Mouse (Mus musculus): ENCODE results near the gene Cd84. TPM values are rescaled to one million over a fixed set of nuclear protein-coding genes. Genes with fewer than 3 reads are reported as not detected.

Cd84 gene
- polyA plus RNA-seq, 2 experiments: 1.7 to 2.3 TPM

DNA sequence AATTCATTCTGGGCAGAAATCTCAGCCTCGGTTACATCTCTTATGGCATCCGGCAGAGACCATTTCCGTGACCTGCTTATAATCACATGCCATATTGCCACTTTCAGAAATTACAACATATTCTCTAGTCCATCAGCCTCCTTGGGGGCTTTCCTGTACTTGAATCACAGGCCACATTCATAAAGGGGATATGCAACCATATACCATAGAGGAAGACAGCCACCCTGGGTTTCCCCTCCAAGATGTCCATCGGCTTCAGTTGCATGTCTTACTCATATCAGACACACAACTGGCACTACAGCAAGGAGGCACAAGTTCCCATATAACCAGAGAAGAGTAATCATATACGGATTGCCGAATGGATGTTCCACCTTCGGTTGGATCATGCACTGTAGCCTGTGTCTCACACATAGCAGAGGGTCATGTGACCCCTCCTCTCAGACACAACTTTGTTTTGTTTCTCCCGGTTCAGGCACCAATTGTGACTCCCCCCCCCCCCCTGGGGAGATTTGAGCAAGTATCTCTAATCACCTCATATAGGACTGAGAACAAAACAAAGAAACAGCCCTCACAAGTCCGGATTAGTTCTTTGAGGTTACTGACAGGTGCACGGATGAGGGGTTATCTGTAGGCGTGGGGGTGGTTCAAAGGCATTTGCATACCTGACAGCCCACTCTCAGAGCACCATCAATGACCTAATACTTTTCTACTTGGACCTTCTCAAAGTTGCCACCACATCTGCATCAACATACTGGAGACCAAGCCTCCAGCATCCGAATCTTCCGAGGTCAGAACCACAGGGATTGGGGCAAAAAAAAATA, 76.4 kb downstream of the Cd84 start:
- Histone ChIP-seq H3K27me3 (ENCODE audit: control insufficient read depth, insufficient read depth, low read length) (no peaks in the 10 kb centered on the region), H3K36me3 (ENCODE audit: control insufficient read depth, insufficient read depth, low read length) (no peaks in the 10 kb centered on the region), H3K4me2 (replicated peaks; ENCODE audit: low read depth, low read length, severe bottlenecking) (no peak overlapping the region), H3K9ac (ENCODE audit: low read depth, low read length, severe bottlenecking) (no peak overlapping the region), H3K9me3 (ENCODE audit: control insufficient read depth, low read length) (no peaks in the 10 kb centered on the region), H3K4me1 (ENCODE audit: control insufficient read depth, insufficient read depth, low read length) (no peaks in the 10 kb centered on the region), H3K4me3 (replicated peaks; ENCODE audit: low read length) (no peak overlapping the region), H3K27ac (replicated peaks; ENCODE audit: low read depth, low read length) (no peak overlapping the region)
- no peak for ATAC-seq (ENCODE audit: low FRiP score, low read depth)
- no peak for TF ChIP-seq POLR2A (IDR thresholded peaks at IDR 0.05; ENCODE audit: borderline replicate concordance, extremely low read depth, insufficient read depth, insufficient read length)
- no peak for DNase-seq (ENCODE audit: low spot score)
- 87% methylated on average over 13 of the region's 13 CpGs for WGBS

- Histone ChIP-seq H3K36me3 (ENCODE audit: control insufficient read depth, insufficient read depth, low read length) (no peaks in the 10 kb centered on the region), H3K4me2 (replicated peaks; ENCODE audit: low read depth, low read length, severe bottlenecking) (no peak within 1 kb of the TSS), H3K9ac (ENCODE audit: low read depth, low read length, severe bottlenecking) (no peak within 1 kb of the TSS), H3K27me3 (ENCODE audit: control insufficient read depth, insufficient read depth, low read length) (no peaks in the 10 kb centered on the region), H3K4me1 (ENCODE audit: control insufficient read depth, insufficient read depth, low read length) (no peaks in the 10 kb centered on the region), H3K27ac (replicated peaks; ENCODE audit: low read depth, low read length) (no peak within 1 kb of the TSS), H3K4me3 (replicated peaks; ENCODE audit: low read length) (no peak within 1 kb of the TSS), H3K9me3 (ENCODE audit: control insufficient read depth, low read length) (no peaks in the 10 kb centered on the region)
- no peak for TF ChIP-seq POLR2A (IDR thresholded peaks at IDR 0.05; ENCODE audit: borderline replicate concordance, extremely low read depth, insufficient read depth, insufficient read length)
- DNase-seq (ENCODE audit: low spot score) (no peak), ATAC-seq (ENCODE audit: low FRiP score, low read depth) (no peak)
- WGBS: 83% methylated on average over 14 of the region's 14 CpGs
These were observed 78.0 kb downstream of the Cd84 start, which contains the start of gene Slamf6 for GRCm38 (mm10) chr1:171917305-171918039. Gene Slamf6 (plus strand): TSS chr1:171917515.

- TF ChIP-seq POLR2A (IDR thresholded peaks at IDR 0.05; ENCODE audit: borderline replicate concordance, extremely low read depth, insufficient read depth, insufficient read length): no peak
- H3K27me3 ChIP-seq (ENCODE audit: control insufficient read depth, insufficient read depth, low read length): no peaks in the 10 kb centered on the region
- no peak overlapping the region for H3K9ac ChIP-seq (ENCODE audit: low read depth, low read length, severe bottlenecking)
- no peak for DNase-seq (ENCODE audit: low spot score)
- H3K4me2 ChIP-seq (replicated peaks; ENCODE audit: low read depth, low read length, severe bottlenecking): no peak overlapping the region
- ATAC-seq (ENCODE audit: low FRiP score, low read depth): no peak
- H3K4me1 ChIP-seq (ENCODE audit: control insufficient read depth, insufficient read depth, low read length): no peaks in the 10 kb centered on the region
- H3K4me3 ChIP-seq (replicated peaks; ENCODE audit: low read length): no peak overlapping the region
- WGBS: 88% methylated on average over 12 of the region's 12 CpGs
- H3K9me3 ChIP-seq (ENCODE audit: control insufficient read depth, low read length): no peaks in the 10 kb centered on the region
- H3K36me3 ChIP-seq (ENCODE audit: control insufficient read depth, insufficient read depth, low read length): no peaks in the 10 kb centered on the region
- no peak overlapping the region for H3K27ac ChIP-seq (replicated peaks; ENCODE audit: low read depth, low read length)
These were observed 78.8 kb downstream of the Cd84 start for GRCm38 (mm10) chr1:171918136-171918920.

- Histone ChIP-seq H3K9ac (ENCODE audit: low read depth, low read length, severe bottlenecking) (no peak overlapping the region), H3K36me3 (ENCODE audit: control insufficient read depth, insufficient read depth, low read length) (no peaks in the 10 kb centered on the region), H3K27me3 (ENCODE audit: control insufficient read depth, insufficient read depth, low read length) (no peaks in the 10 kb centered on the region), H3K4me3 (replicated peaks; ENCODE audit: low read length) (no peak overlapping the region), H3K9me3 (ENCODE audit: control insufficient read depth, low read length) (no peaks in the 10 kb centered on the region), H3K4me1 (ENCODE audit: control insufficient read depth, insufficient read depth, low read length) (no peaks in the 10 kb centered on the region), H3K27ac (replicated peaks; ENCODE audit: low read depth, low read length) (no peak overlapping the region), H3K4me2 (replicated peaks; ENCODE audit: low read depth, low read length, severe bottlenecking) (no peak overlapping the region)
- DNase-seq (ENCODE audit: low spot score) (no peak), ATAC-seq (ENCODE audit: low FRiP score, low read depth) (no peak)
- TF ChIP-seq POLR2A (IDR thresholded peaks at IDR 0.05; ENCODE audit: borderline replicate concordance, extremely low read depth, insufficient read depth, insufficient read length): no peak
- 83% methylated on average over 5 of the region's 5 CpGs for WGBS
These were observed 79.7 kb downstream of the Cd84 start for GRCm38 (mm10) chr1:171919193-171919592.

- no peak for ATAC-seq (ENCODE audit: low FRiP score, low read depth)
- WGBS: 75% methylated on average over 6 of the region's 6 CpGs
These were observed 80.5 kb downstream of the Cd84 start for GRCm38 (mm10) chr1:171919901-171920510.

More at GRCm38 (mm10) chr1:171919901-171920510, 80.5 kb downstream of the Cd84 start:
- H3K36me3 ChIP-seq (ENCODE audit: control insufficient read depth, insufficient read depth, low read length): no peaks in the 10 kb centered on the region
- no peak for DNase-seq (ENCODE audit: low spot score)
- no peak overlapping the region for H3K4me3 ChIP-seq (replicated peaks; ENCODE audit: low read length)
- H3K4me1 ChIP-seq (ENCODE audit: control insufficient read depth, insufficient read depth, low read length): no peaks in the 10 kb centered on the region
- no peak overlapping the region for H3K27ac ChIP-seq (replicated peaks; ENCODE audit: low read depth, low read length)
- no peak for TF ChIP-seq POLR2A (IDR thresholded peaks at IDR 0.05; ENCODE audit: borderline replicate concordance, extremely low read depth, insufficient read depth, insufficient read length)
- no peaks in the 10 kb centered on the region for H3K27me3 ChIP-seq (ENCODE audit: control insufficient read depth, insufficient read depth, low read length)
- H3K9me3 ChIP-seq (ENCODE audit: control insufficient read depth, low read length): no peaks in the 10 kb centered on the region
- no peak overlapping the region for H3K4me2 ChIP-seq (replicated peaks; ENCODE audit: low read depth, low read length, severe bottlenecking)
- H3K9ac ChIP-seq (ENCODE audit: low read depth, low read length, severe bottlenecking): no peak overlapping the region

Data from limb, embryonic 14.5 days (tissue).